Mouse (Mus musculus) cerebellum, adult 11 months (tissue): Measurements from ENCODE around the gene Apln.

Experiments
- DNase-seq: peaks from one replicate; pipeline ENCODE4 v3.0.0; 2022

Gene Apln

DNA sequence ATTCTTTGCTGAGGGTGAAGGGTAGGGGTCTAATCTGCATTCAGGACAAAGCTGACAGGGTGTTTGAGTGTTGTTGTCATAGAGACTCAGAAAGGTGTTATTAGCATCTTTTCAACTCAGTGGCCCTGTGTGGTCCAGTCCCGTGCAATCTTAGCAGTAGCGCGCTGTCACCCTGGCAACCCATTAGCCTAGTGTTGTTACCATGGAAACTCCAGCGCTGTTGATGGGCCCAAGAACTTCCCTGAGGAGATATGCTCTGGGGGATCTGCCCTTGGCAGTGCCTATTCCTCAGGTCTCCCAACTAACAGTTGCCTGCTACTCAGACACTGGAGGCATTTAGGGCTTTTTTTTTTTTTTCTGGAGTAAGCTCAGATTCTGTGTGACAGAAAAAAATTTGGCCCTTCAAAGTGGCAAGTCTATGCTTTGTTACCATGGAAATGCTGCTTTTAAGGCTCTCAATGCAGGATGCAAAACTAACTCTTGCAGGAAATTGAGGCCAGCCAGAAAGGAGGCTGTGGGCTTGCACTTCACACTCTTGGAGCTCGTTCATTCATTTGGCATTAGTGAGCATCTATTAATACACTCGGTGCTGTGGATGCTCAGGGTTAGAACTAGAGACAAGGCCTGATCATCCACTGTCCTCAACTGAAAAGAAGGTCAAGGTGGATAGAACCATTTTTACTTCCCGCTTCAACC, 17.6 kb downstream of the Apln start:
- no peak for DNase-seq

DNA sequence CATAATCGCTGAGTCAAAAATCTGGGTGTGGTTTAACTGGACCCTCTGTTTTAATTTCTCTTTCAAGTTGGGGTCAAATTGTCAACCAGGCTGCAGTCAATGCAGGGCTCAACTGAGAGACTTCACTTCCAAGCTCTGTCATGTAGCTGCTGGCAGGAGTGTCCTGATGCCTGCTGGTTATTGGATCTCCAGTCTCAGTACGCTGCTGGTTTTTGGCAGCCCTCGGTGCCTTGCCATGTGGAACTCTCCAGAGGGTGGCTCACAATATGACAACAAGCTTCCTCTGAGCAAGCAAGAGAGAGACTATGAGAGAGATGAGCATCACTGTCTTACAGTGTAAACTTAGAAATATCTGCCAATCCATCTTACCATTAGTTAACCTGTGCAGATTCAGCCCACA, 23.0 kb downstream of the Apln start:
- peak; percentile 67 for DNase-seq

DNA sequence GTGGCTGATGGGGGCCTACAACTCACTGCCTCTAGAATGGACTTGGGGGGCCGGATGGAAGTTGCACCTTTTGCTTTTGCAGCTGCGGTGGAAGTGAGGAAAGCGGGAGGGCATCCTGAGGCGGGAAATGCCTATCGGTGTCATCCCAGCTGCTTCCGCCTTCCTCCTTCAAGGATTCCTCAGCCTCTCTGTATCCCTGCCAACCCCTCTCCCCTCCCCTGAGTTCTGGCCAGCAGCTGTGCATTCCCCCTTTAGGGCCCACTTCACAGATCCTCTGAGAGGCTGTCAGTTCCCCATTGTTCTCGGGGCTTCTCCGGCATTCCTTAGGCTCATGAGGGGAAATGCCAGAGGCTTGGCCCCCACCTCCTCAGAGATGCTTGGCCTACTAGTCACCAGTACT, 28.6 kb downstream of the Apln start:
- DNase-seq: no peak

DNA sequence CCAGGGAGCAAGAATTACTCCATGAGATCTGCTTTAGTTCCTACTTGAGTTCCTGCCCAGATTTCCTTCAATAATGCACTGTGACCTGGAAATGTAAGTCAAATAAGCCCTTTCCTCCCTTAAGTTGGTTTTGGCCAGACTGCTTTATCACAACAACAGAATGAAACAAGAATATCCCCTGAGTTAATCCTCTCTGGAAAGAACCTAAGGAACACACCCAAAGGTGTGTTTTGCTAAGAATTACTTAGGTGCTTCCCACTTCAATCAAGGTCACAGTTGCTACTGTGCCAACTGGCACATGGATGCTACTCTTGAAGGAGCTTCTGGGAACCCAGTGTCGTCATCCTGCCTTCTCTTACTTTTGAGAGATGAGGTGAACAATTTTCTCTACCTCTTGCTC, 29.9 kb downstream of the Apln start:
- DNase-seq: no peak

DNA sequence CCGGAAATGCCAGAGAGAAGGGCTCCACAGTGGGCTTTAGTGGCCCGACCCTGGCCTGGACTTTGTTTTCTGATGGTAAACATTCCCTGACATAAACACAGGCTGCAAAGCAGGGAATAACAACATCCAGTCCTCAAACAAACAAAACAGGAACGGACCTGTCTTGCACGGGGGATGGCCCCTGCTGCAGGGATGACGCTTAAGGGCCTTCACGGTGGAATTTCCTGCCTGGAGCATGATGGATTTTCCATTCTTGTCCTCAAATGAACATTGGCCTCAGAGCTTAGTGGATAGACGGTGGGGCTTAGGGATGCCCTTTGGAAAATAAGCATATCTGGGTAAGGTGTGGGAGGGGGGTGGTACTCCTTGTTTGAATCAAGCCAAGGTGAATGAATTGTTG, 33.5 kb downstream of the Apln start:
- no peak for DNase-seq

DNA sequence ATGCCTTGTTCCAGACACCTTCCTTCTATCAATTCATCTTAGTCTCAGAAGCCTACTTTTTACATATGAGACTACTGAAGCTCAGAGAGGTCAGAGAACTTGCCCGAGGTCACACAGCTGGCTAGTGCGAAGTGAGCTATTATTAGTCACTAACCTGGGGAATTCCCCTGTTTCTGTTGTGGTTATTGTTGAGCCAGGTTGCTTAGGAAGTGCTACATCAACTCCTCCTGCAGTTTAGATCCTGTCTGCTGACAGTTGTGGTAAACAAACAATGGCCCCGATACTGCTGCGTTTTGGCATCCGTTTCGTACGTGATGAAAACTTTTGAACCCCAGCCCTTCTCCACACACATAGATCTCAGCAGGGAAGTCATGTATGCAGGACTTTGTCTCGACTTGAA, 36.2 kb downstream of the Apln start:
- no peak for DNase-seq

DNA sequence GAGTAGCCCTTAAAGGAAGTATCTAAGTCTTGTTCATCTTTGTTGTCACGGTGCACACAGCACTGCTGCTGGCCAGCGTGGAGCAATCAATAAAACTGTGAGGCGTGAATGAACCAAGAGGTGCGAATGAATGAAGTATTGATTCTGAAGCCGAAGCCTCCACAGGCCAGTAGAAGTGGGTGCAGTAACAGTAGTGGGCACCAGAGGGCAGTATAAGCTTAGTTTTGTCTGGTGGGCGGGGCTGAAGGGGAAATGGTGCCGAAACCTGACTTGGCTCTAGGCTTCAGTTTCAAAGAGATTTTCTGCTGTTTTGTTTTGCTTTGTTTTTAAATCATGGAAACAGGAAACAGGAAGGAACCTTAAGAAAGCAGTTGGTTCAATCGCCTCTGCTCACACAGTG, 42.0 kb downstream of the Apln start:
- DNase-seq: peak; percentile 72

DNA sequence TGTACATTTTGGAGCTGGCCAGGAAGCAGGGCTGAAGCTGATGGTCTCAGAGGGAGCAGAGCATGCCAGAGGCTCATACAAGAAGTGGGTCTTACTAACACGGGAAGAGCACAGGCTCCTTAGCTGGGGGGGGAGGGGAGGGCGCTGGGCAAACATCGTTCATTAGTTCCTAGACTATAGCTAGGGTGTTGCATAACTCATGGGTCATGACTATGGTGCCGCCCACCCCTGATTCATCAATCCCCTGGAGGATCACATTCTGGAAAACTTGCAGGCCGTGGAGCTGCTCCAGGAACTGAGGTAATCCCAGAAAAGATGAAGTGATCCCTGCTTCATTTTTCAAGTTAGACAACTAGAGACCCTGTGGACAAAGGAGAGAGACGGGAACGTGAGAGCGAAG, 46.6 kb downstream of the Apln start:
- DNase-seq: no peak

DNA sequence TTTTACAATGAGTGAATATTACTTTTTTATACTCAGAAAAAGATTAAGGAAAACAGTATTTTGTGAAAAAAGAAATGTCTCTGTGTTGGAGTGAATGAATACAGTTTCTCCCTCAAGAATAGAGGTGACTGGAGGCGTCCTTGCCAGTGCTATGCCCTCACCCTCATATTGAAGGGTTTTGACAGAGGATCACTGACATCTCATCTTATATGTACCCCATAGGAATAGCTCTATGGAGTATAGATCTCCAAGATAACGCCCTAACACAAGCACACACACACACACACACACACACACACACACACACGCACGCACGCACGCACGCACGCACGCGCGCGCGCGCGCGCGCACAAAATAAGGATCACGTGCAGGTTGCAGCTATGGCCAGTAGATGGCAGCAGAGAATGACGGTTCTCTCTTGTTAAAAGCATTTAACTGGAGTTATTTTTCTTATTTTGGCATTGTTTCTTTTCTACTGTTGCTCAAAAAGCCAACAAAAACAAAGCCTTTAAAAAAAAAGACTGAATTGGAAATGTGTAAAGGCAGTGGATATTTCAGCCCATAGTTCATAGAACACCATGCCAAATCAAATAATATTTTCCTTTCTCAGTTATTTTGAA, 49.5 kb downstream of the Apln start:
- peak; percentile 42 for DNase-seq

DNA sequence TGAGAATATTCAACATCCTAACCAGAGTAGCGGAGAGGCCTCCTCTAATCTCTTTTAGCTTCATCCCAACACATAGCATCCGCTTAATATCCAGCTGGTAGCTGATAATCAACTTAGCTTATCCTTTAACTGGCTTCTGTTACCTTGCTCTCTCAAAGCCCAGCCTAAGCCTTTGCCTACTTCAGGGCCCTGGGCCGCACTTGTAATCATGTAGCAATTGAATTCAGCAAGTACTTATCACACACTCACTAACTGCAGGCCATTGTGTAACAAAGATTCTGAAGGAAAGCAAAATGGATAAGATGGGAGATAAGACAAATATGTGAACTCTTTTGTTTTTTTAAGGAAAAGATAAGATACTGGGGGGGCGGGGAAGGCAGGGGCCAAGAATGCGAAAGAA, 57.6 kb downstream of the Apln start:
- DNase-seq: no peak

DNA sequence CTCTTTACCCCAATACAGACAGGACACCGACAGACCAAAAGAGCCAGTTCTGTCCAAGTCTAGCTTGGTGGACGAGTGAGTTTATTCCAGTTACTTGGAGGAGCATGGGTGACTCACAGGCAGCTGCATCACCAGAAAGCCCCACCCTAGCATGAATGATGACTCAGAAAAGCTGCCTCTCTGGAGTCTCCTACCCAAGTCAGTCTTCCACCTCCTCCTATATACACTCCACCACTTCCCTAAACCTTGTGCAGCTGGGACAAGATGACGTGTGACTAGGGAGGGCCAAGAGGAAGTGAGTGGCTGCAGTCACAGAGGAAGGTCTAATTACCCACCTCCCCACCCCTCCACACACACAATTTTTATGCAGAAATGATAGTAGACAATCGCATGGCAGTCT, 58.1 kb downstream of the Apln start:
- no peak for DNase-seq
